Mouse (Mus musculus): Measurements from ENCODE around the gene Atp6v1a. TPM values are rescaled to one million over a fixed set of nuclear protein-coding genes. Genes with fewer than 3 reads are reported as not detected.

Gene Atp6v1a
- polyA plus RNA-seq, 1 experiment from 2014 or later = 54.9 TPM

- Histone ChIP-seq H3K9ac (ENCODE audit: low read length) (no peak overlapping the region), H3K27me3 (ENCODE audit: control insufficient read depth, insufficient read depth, low read length) (no peaks in the 10 kb centered on the region), H3K4me3 (ENCODE audit: control insufficient read depth in 1 of 2, insufficient read depth in 1 of 2, low read depth in 1 of 2, low read length in 2 of 2) (no peak overlapping the region), H3K4me2 (ENCODE audit: low read length) (no peak overlapping the region), H3K36me3 (ENCODE audit: control insufficient read depth, insufficient read depth, low read length) (no peaks in the 10 kb centered on the region), H3K4me1 (ENCODE audit: control insufficient read depth in 2 of 2, insufficient read depth in 2 of 2, low read length in 2 of 2) (no peaks in the 10 kb centered on the region), H3K9me3 (ENCODE audit: control insufficient read depth, low read length) (no peaks in the 10 kb centered on the region), H3K27ac (replicated peaks in 1 of 2; ENCODE audit: control insufficient read depth in 1 of 2, insufficient read depth in 1 of 2, low read depth in 2 of 2, low read length in 2 of 2) (no peak overlapping the region)
- WGBS = 61% methylated on average over 8 of the region's 8 CpGs
- ATAC-seq (ENCODE audit: insufficient number of reproducible peaks, insufficient read depth, low FRiP score, low read depth) = no peak
Observed at GRCm38 (mm10) chr16:44055766-44056165, 83.7 kb downstream of the Atp6v1a start.

GRCm38 (mm10) chr16:44053265-44053664 is 86.2 kb downstream of the Atp6v1a start:
- H3K4me2 ChIP-seq (ENCODE audit: low read length) = no peak overlapping the region
- no peaks in the 10 kb centered on the region for H3K36me3 ChIP-seq (ENCODE audit: control insufficient read depth, insufficient read depth, low read length)
- no peaks in the 10 kb centered on the region for H3K4me1 ChIP-seq (ENCODE audit: control insufficient read depth in 2 of 2, insufficient read depth in 2 of 2, low read length in 2 of 2)
- H3K27me3 ChIP-seq (ENCODE audit: control insufficient read depth, insufficient read depth, low read length) = no peaks in the 10 kb centered on the region
- no peak overlapping the region for H3K4me3 ChIP-seq (ENCODE audit: control insufficient read depth in 1 of 2, insufficient read depth in 1 of 2, low read depth in 1 of 2, low read length in 2 of 2)
- 77% methylated on average over 6 of the region's 6 CpGs for WGBS
- no peak for ATAC-seq (ENCODE audit: insufficient number of reproducible peaks, insufficient read depth, low FRiP score, low read depth)
- no peak overlapping the region for H3K27ac ChIP-seq (replicated peaks in 1 of 2; ENCODE audit: control insufficient read depth in 1 of 2, insufficient read depth in 1 of 2, low read depth in 2 of 2, low read length in 2 of 2)
- no peak overlapping the region for H3K9ac ChIP-seq (ENCODE audit: low read length)
- no peaks in the 10 kb centered on the region for H3K9me3 ChIP-seq (ENCODE audit: control insufficient read depth, low read length)

GRCm38 (mm10) chr16:44052390-44052789 is 87.1 kb downstream of the Atp6v1a start:
- no peaks in the 10 kb centered on the region for H3K4me1 ChIP-seq (ENCODE audit: control insufficient read depth in 2 of 2, insufficient read depth in 2 of 2, low read length in 2 of 2)
- no peak overlapping the region for H3K4me2 ChIP-seq (ENCODE audit: low read length)
- H3K9ac ChIP-seq (ENCODE audit: low read length) = no peak overlapping the region
- H3K27me3 ChIP-seq (ENCODE audit: control insufficient read depth, insufficient read depth, low read length) = no peaks in the 10 kb centered on the region
- no peaks in the 10 kb centered on the region for H3K36me3 ChIP-seq (ENCODE audit: control insufficient read depth, insufficient read depth, low read length)
- WGBS = 77% methylated on average over 6 of the region's 6 CpGs
- H3K9me3 ChIP-seq (ENCODE audit: control insufficient read depth, low read length) = peaks cover under 1% of the 10 kb centered on the region; the same call in 1 of the 2 replicates
- H3K4me3 ChIP-seq (ENCODE audit: control insufficient read depth in 1 of 2, insufficient read depth in 1 of 2, low read depth in 1 of 2, low read length in 2 of 2) = no peak overlapping the region
- no peak overlapping the region for H3K27ac ChIP-seq (replicated peaks in 1 of 2; ENCODE audit: control insufficient read depth in 1 of 2, insufficient read depth in 1 of 2, low read depth in 2 of 2, low read length in 2 of 2)
- no peak for ATAC-seq (ENCODE audit: insufficient number of reproducible peaks, insufficient read depth, low FRiP score, low read depth)

GRCm38 (mm10) chr16:44050139-44050538 is 89.4 kb downstream of the Atp6v1a start:
- H3K4me3 ChIP-seq (ENCODE audit: control insufficient read depth in 1 of 2, insufficient read depth in 1 of 2, low read depth in 1 of 2, low read length in 2 of 2) = no peak overlapping the region
- H3K4me1 ChIP-seq (ENCODE audit: control insufficient read depth in 2 of 2, insufficient read depth in 2 of 2, low read length in 2 of 2) = no peaks in the 10 kb centered on the region
- no peaks in the 10 kb centered on the region for H3K27me3 ChIP-seq (ENCODE audit: control insufficient read depth, insufficient read depth, low read length)
- no peak overlapping the region for H3K9ac ChIP-seq (ENCODE audit: low read length)
- H3K9me3 ChIP-seq (ENCODE audit: control insufficient read depth, low read length) = peaks cover 3% of the 10 kb centered on the region; the same call in 1 of the 2 replicates
- no peak overlapping the region for H3K27ac ChIP-seq (replicated peaks in 1 of 2; ENCODE audit: control insufficient read depth in 1 of 2, insufficient read depth in 1 of 2, low read depth in 2 of 2, low read length in 2 of 2)
- H3K4me2 ChIP-seq (ENCODE audit: low read length) = no peak overlapping the region
- no peaks in the 10 kb centered on the region for H3K36me3 ChIP-seq (ENCODE audit: control insufficient read depth, insufficient read depth, low read length)
- WGBS = 90% methylated on average over 5 of the region's 5 CpGs
- no peak for ATAC-seq (ENCODE audit: insufficient number of reproducible peaks, insufficient read depth, low FRiP score, low read depth)

GRCm38 (mm10) chr16:44039112-44039511 is 100.4 kb downstream of the Atp6v1a start:
- Histone ChIP-seq H3K9ac (ENCODE audit: low read length) (no peak overlapping the region), H3K27me3 (ENCODE audit: control insufficient read depth, insufficient read depth, low read length) (no peaks in the 10 kb centered on the region), H3K4me1 (ENCODE audit: control insufficient read depth in 2 of 2, insufficient read depth in 2 of 2, low read length in 2 of 2) (no peaks in the 10 kb centered on the region), H3K4me3 (ENCODE audit: control insufficient read depth in 1 of 2, insufficient read depth in 1 of 2, low read depth in 1 of 2, low read length in 2 of 2) (no peak overlapping the region), H3K4me2 (ENCODE audit: low read length) (no peak overlapping the region), H3K9me3 (ENCODE audit: control insufficient read depth, low read length) (no peaks in the 10 kb centered on the region), H3K27ac (replicated peaks in 1 of 2; ENCODE audit: control insufficient read depth in 1 of 2, insufficient read depth in 1 of 2, low read depth in 2 of 2, low read length in 2 of 2) (no peak overlapping the region), H3K36me3 (ENCODE audit: control insufficient read depth, insufficient read depth, low read length) (no peaks in the 10 kb centered on the region)
- WGBS = 77% methylated on average over 4 of the region's 4 CpGs
- ATAC-seq (ENCODE audit: insufficient number of reproducible peaks, insufficient read depth, low FRiP score, low read depth) = no peak

Other genes starting within 250 kb of the Atp6v1a start
- gene Ccdc191, start 249.9 kb downstream of the Atp6v1a start, polyA plus RNA-seq (2014; fragmentation: Nextera tagmentation; extraction: Ambion mirVana) = 6.9 and 9.4 TPM in 2 replicates
- gene Qtrt2, start 212.9 kb downstream of the Atp6v1a start, polyA plus RNA-seq (2014; fragmentation: Nextera tagmentation; extraction: Ambion mirVana) = 19.0 and 19.5 TPM in 2 replicates
- gene Zdhhc23, start 159.9 kb downstream of the Atp6v1a start, polyA plus RNA-seq (2014; fragmentation: Nextera tagmentation; extraction: Ambion mirVana) = 1.3 and 1.6 TPM in 2 replicates
- 4.3 and 6.8 TPM in 2 replicates for gene Gramd1c, start 76.4 kb downstream of the Atp6v1a start, polyA plus RNA-seq (2014; fragmentation: Nextera tagmentation; extraction: Ambion mirVana)
- gene Naa50, start 125 bp upstream of the Atp6v1a start, polyA plus RNA-seq (2014; fragmentation: Nextera tagmentation; extraction: Ambion mirVana) = 45.4 and 46.6 TPM in 2 replicates
- 4.1 and 4.7 TPM in 2 replicates for gene Usf3, start 33.5 kb upstream of the Atp6v1a start, polyA plus RNA-seq (2014; fragmentation: Nextera tagmentation; extraction: Ambion mirVana)
- gene Sidt1, start 193.5 kb upstream of the Atp6v1a start, polyA plus RNA-seq (2014; fragmentation: Nextera tagmentation; extraction: Ambion mirVana) = not detected in 2 replicates
- 15.1 and 20.2 TPM in 2 replicates for gene Spice1, start 207.4 kb upstream of the Atp6v1a start, polyA plus RNA-seq (2014; fragmentation: Nextera tagmentation; extraction: Ambion mirVana)